Mouse (Mus musculus) forebrain, embryonic 15.5 days (tissue): ENCODE results near the gene Cyfip2. TPM values are rescaled to one million over a fixed set of nuclear protein-coding genes. Genes with fewer than 3 reads are reported as not detected.

ENCODE experiments used
- ATAC-seq: fragments of 200-750 bp; cut with Nextera tagmentation; replicated peaks from 2 replicates; pipeline ENCODE4 v1.8.0; 2017; ENCODE audit warnings: mild to moderate bottlenecking, moderate TSS enrichment, moderate library complexity
- H3K27ac ChIP-seq: fragments of 300-500 bp; sonication (generic); replicated peaks from 2 replicates; pipeline ENCODE4 v1.5.1; 2015; ENCODE audit warnings: mild to moderate bottlenecking, inconsistent platforms
- H3K27me3 ChIP-seq: fragments of 300-500 bp; sonication (generic); 2 replicates; pipeline ENCODE4 v1.6.1; 2015; ENCODE audit warnings: inconsistent platforms
- H3K36me3 ChIP-seq: fragments of 300-500 bp; sonication (generic); 2 replicates; pipeline ENCODE4 v1.6.1; 2015; ENCODE audit warnings: mild to moderate bottlenecking, inconsistent platforms
- H3K4me1 ChIP-seq: fragments of 300-500 bp; sonication (generic); 2 replicates; pipeline ENCODE4 v1.6.1; 2015; ENCODE audit warnings: inconsistent platforms
- H3K4me2 ChIP-seq: fragments of 300-500 bp; sonication (generic); replicated peaks from 2 replicates; pipeline ENCODE4 v1.6.1; 2015; ENCODE audit warnings: mild to moderate bottlenecking, inconsistent platforms
- H3K4me3 ChIP-seq: fragments of 300-500 bp; sonication (generic); 2 replicates; pipeline ENCODE4 v1.5.1; 2015; ENCODE audit warnings: mild to moderate bottlenecking, inconsistent platforms
- H3K9ac ChIP-seq: fragments of 300-500 bp; sonication (generic); replicated peaks from 2 replicates; pipeline ENCODE4 v1.6.1; 2015; ENCODE audit warnings: mild to moderate bottlenecking, inconsistent platforms
- H3K9me3 ChIP-seq: fragments of 300-500 bp; sonication (generic); 2 replicates; pipeline ENCODE4 v1.6.1; 2016; ENCODE audit warnings: inconsistent platforms
- WGBS: fragments of 180-500 bp; shearing (Covaris S2); methylation state at CpG from one replicate; pipeline ENCODE4 v1.1.7; 2015; ENCODE audit warnings: mixed read lengths; 5-methylcytosine and 5-hydroxymethylcytosine counted together
- microRNA-seq: library from miRNA; unstranded; fragments of <30 nt; microRNA quantifications from one replicate; pipeline ENCODE4, GENCODE M21; 2016
- polyA plus RNA-seq: library from polyadenylated mRNA; unstranded; fragments of >200 nt; fragmentation: Nextera tagmentation; extraction: Ambion mirVana; gene quantifications from 2 replicates; pipeline ENCODE4 v1.2.1, GENCODE M21; 2015

The Cyfip2 gene
- polyA plus RNA-seq, 1 experiment from 2014 or later, result 74.8 TPM

GRCm38 (mm10) chr11:46165866-46166585 lies 146.6 kb downstream of the Cyfip2 start, which contains the start of gene Nipal4:
Nipal4 (minus strand) TSS chr11:46166508.
- 3% methylated on average over 37 of the region's 40 CpGs for WGBS
- Histone ChIP-seq H3K9me3 (no peaks in the 10 kb centered on the region), H3K4me1 (peaks cover 9% of the 10 kb centered on the region), H3K9ac (peak within 1 kb of the TSS; percentile 34), H3K27ac (no peak within 1 kb of the TSS), H3K4me2 (peak within 1 kb of the TSS; percentile 86), H3K27me3 (no peaks in the 10 kb centered on the region), H3K4me3 (peak within 1 kb of the TSS; percentile 44), H3K36me3 (no peaks in the 10 kb centered on the region)
- ATAC-seq, result peak; percentile 78

GRCm38 (mm10) chr11:46157462-46157861 lies 155.2 kb downstream of the Cyfip2 start:
- no peak for ATAC-seq
- no peak overlapping the region for H3K9ac ChIP-seq
- H3K27ac ChIP-seq, result no peak overlapping the region
- no peaks in the 10 kb centered on the region for H3K9me3 ChIP-seq
- no peaks in the 10 kb centered on the region for H3K4me1 ChIP-seq
- H3K4me3 ChIP-seq, result no peak overlapping the region
- H3K4me2 ChIP-seq, result no peak overlapping the region
- H3K36me3 ChIP-seq, result no peaks in the 10 kb centered on the region
- H3K27me3 ChIP-seq, result no peaks in the 10 kb centered on the region

- no peaks in the 10 kb centered on the region for H3K9me3 ChIP-seq
- WGBS, result 88% methylated on average over 8 of the region's 8 CpGs
- no peaks in the 10 kb centered on the region for H3K27me3 ChIP-seq
- H3K9ac ChIP-seq, result no peak overlapping the region
- no peak for ATAC-seq
- H3K4me2 ChIP-seq, result no peak overlapping the region
- no peaks in the 10 kb centered on the region for H3K4me1 ChIP-seq
- H3K36me3 ChIP-seq, result no peaks in the 10 kb centered on the region
- H3K4me3 ChIP-seq, result no peak overlapping the region
- H3K27ac ChIP-seq, result no peak overlapping the region
Measured at GRCm38 (mm10) chr11:46156945-46157344, 155.7 kb downstream of the Cyfip2 start.

- no peak overlapping the region for H3K4me2 ChIP-seq
- H3K4me3 ChIP-seq, result no peak overlapping the region
- H3K9me3 ChIP-seq, result no peaks in the 10 kb centered on the region
- H3K36me3 ChIP-seq, result peaks cover 17% of the 10 kb centered on the region; the same call in 1 of the 2 replicates
- H3K9ac ChIP-seq, result no peak overlapping the region
- ATAC-seq, result no peak
- H3K27ac ChIP-seq, result no peak overlapping the region
- WGBS, result 95% methylated on average over 5 of the region's 5 CpGs
- no peaks in the 10 kb centered on the region for H3K4me1 ChIP-seq
- H3K27me3 ChIP-seq, result no peaks in the 10 kb centered on the region
Measured at GRCm38 (mm10) chr11:46146619-46147018, 166.0 kb downstream of the Cyfip2 start.

GRCm38 (mm10) chr11:46145163-46145875 lies 167.3 kb downstream of the Cyfip2 start:
- Histone ChIP-seq H3K36me3 (peaks cover 27% of the 10 kb centered on the region; the same call in 1 of the 2 replicates), H3K4me1 (no peaks in the 10 kb centered on the region), H3K4me2 (no peak overlapping the region), H3K9me3 (no peaks in the 10 kb centered on the region), H3K4me3 (no peak overlapping the region), H3K9ac (no peak overlapping the region), H3K27me3 (no peaks in the 10 kb centered on the region), H3K27ac (no peak overlapping the region)
- ATAC-seq, result no peak
- 88% methylated on average over 11 of the region's 11 CpGs for WGBS

Small RNAs within 50 kb of the gene (microRNA-seq; reads per million reads assigned to microRNA genes)
- not detected for gene Mir7239

Other genes starting within 250 kb of the Cyfip2 start
- 0.22 and 0.23 TPM in 2 replicates for gene Nipal4, start 146.4 kb downstream of the Cyfip2 start, polyA plus RNA-seq
- 3.5 and 3.9 TPM in 2 replicates for gene Fndc9, start 77.3 kb downstream of the Cyfip2 start, polyA plus RNA-seq
- gene Itk, start 76.7 kb upstream of the Cyfip2 start, polyA plus RNA-seq, result not detected in 2 replicates
- gene Fam71b, start 83.7 kb upstream of the Cyfip2 start, polyA plus RNA-seq, result not detected in 2 replicates
- gene Med7, start 124.1 kb upstream of the Cyfip2 start, polyA plus RNA-seq, result 78.5 and 83.2 TPM in 2 replicates
- 0.18 and 0.42 TPM in 2 replicates for gene Havcr2, start 142.1 kb upstream of the Cyfip2 start, polyA plus RNA-seq
- not detected in 2 replicates for gene Gm12169, start 211.4 kb upstream of the Cyfip2 start, polyA plus RNA-seq